Mouse (Mus musculus) lung, postnatal 0 days (tissue): ENCODE measurements around the gene Wdr62.

Source experiments
- CTCF ChIP-seq: IDR thresholded peaks from 2 replicates; pipeline ENCODE4 v1.5.1; 2016; ENCODE audit warnings: antibody characterized with exemption, mild to moderate bottlenecking
- EP300 ChIP-seq: IDR thresholded peaks from 2 replicates; pipeline ENCODE4 v1.6.1; 2016; ENCODE audit warnings: antibody characterized with exemption, mild to moderate bottlenecking, control low read depth

GRCm38 (mm10) chr7:30204380-30204779, 75.8 kb downstream of the Wdr62 start:
- TF ChIP-seq EP300, result no peak
- no peak for TF ChIP-seq CTCF
